Mouse (Mus musculus) liver, embryonic 14.5 days (tissue): Measurements from ENCODE around the gene Gse1. TPM values are rescaled to one million over a fixed set of nuclear protein-coding genes. Genes with fewer than 3 reads are reported as not detected.

Experiments used
- ATAC-seq: fragments of 200-750 bp; cut with Nextera tagmentation; 2 replicates; pipeline ENCODE4 v1.8.0; 2017; ENCODE audit warnings: moderate number of reproducible peaks, mild to moderate bottlenecking, moderate library complexity; ENCODE audit not compliant: insufficient read depth
- DNase-seq, 3 experiments: peaks; one replicate each; pipeline ENCODE4 v3.0.0-alpha.2; 2012 to 2013; ENCODE audit warnings: low read depth in 3 of 3, low spot score in 3 of 3
- H3K27ac ChIP-seq: fragments of 300-500 bp; sonication (generic); 2 replicates; pipeline ENCODE4 v1.5.1; 2014; ENCODE audit warnings: moderate library complexity, mild to moderate bottlenecking, control low read depth, inconsistent platforms
- H3K27me3 ChIP-seq: fragments of 300-500 bp; sonication (generic); 2 replicates; pipeline ENCODE4 v1.6.1; 2014; ENCODE audit warnings: mild to moderate bottlenecking, low read length, moderate library complexity; ENCODE audit not compliant: control insufficient read depth, insufficient read depth
- H3K36me3 ChIP-seq: fragments of 300-500 bp; sonication (generic); replicated peaks from 2 replicates; pipeline ENCODE4 v1.6.1; 2014; ENCODE audit warnings: low read depth; ENCODE audit not compliant: control insufficient read depth, insufficient read depth
- H3K4me1 ChIP-seq, 2 experiments: fragments of 200-500 bp in 1 of 2; fragments of 300-500 bp in 1 of 2; sonication (generic) in 1 of 2; replicated peaks; 2 replicates each; pipeline ENCODE4 v1.6.1; 2012 to 2014; ENCODE audit warnings: antibody characterized with exemption in 1 of 2, inconsistent platforms in 1 of 2, low read length in 1 of 2; ENCODE audit not compliant: control insufficient read depth in 2 of 2, insufficient read depth in 2 of 2
- H3K4me2 ChIP-seq: fragments of 300-500 bp; sonication (generic); 2 replicates; pipeline ENCODE4 v1.6.1; 2014; ENCODE audit warnings: low read depth, mild to moderate bottlenecking, control low read depth, moderate library complexity
- H3K4me3 ChIP-seq, 2 experiments: fragments of 200-500 bp in 1 of 2; fragments of 300-500 bp in 1 of 2; sonication (generic) in 1 of 2; 2 replicates each; pipeline ENCODE4 v1.5.1; 2012 to 2014; ENCODE audit warnings: low read depth in 2 of 2, low read length in 2 of 2, mild to moderate bottlenecking in 2 of 2, control low read depth in 1 of 2, inconsistent platforms in 1 of 2, moderate library complexity in 1 of 2; ENCODE audit not compliant: insufficient read depth in 1 of 2
- H3K9ac ChIP-seq: fragments of 300-500 bp; sonication (generic); replicated peaks from 2 replicates; pipeline ENCODE4 v1.6.1; 2014; ENCODE audit warnings: mild to moderate bottlenecking, control low read depth, moderate library complexity
- H3K9me3 ChIP-seq: fragments of 300-500 bp; sonication (generic); 2 replicates; pipeline ENCODE4 v1.6.1; 2016; ENCODE audit warnings: low read length, mixed read lengths; ENCODE audit not compliant: control insufficient read depth
- CTCF ChIP-seq: IDR thresholded peaks from 2 replicates; pipeline ENCODE4 v1.5.1; 2016; ENCODE audit warnings: antibody characterized with exemption, low read depth, control low read depth
- EP300 ChIP-seq: IDR thresholded peaks from 2 replicates; pipeline ENCODE4 v1.6.1; 2016; ENCODE audit warnings: antibody characterized with exemption, low read depth
- WGBS: fragments of 180-500 bp; shearing (Covaris S2); extraction: QIAGEN DNeasy Blood & Tissue Kit; methylation state at CpG from one replicate; pipeline ENCODE4 v1.1.7; 2014; ENCODE audit not compliant: insufficient replicate concordance; 5-methylcytosine and 5-hydroxymethylcytosine counted together
- polyA plus RNA-seq, 2 experiments: library from polyadenylated mRNA; depleted of rRNA in 1 of 2; stranded (reverse) in 1 of 2; unstranded in 1 of 2; fragments of >200 nt; fragmentation: Nextera tagmentation in 1 of 2; extraction: Ambion mirVana in 1 of 2; gene quantifications; 2 replicates each; pipeline versions ENCODE4 v1.2.1 to v1.2.3; 2012 to 2014

Gse1 gene
- polyA plus RNA-seq, 2 experiments, result 11.4 to 14.9 TPM

DNA sequence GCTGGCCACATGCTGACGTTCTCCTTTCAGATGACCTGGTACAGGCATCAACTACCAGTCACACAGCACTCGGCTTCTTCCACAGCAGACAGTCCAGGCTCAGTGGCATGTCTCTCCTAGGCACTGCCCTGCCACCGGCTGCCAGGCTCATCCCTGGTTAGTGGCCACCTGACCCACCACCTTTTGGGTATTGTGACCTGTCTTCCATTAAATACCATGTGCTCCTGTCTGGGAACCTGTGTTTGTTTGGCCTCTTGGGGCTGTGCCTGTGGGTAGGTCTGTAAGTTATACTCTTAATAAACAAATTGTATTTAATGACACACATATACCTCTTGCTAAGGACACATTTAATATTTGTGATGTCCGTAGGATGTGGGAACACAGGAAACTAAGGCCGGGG, 142.9 kb downstream of the Gse1 start:
- WGBS, result 16% methylated on average over 5 of the region's 5 CpGs
- peak overlapping the region; percentile 94 for H3K4me2 ChIP-seq
- DNase-seq (no peak), ATAC-seq (no peak)
- peaks cover 78 to 81% of the 10 kb centered on the region in 2 experiments for H3K4me1 ChIP-seq
- peak overlapping the region; percentile 86 for H3K9ac ChIP-seq
- no peaks in the 10 kb centered on the region for H3K36me3 ChIP-seq
- no peak for TF ChIP-seq CTCF
- TF ChIP-seq EP300, result no peak
- peak overlapping the region; percentile 97 for H3K27ac ChIP-seq
- H3K27me3 ChIP-seq, result no peaks in the 10 kb centered on the region
- no peaks in the 10 kb centered on the region for H3K9me3 ChIP-seq
- H3K4me3 ChIP-seq, result no peak overlapping the region

DNA sequence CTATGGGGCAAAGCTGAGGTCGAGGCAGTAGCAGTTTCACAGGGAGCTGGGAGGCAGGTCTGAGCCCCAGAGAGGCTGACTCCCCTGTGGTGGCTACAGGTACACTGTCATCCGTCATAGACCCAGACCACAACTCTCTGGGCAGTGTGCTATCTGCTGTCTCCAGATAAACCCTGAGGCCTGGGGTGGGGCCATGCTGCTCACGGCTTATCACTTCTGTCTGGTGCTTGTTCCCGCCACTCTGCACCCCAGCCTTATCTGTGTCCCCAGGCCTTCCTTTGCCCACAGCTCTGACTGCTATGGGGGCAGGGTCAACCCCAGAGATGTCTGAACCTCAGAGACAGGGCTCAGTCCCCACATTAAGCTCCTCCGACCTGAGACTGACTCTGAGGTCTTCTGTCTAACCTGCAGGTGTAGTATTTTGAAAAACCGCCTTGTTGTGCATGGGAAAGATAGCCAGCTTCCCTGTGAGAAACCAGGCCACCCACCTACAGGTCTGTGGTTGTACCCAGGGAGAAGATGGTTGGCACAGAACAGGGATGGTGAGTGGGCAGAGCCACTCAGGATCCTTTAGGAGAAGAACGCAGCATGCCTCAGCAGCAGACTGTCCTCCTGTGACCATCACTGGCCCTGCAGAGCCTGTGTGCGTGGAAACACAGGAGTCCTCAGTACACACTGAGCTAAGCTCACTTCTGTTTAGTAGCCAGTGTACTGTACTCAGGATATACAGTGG, 143.6 kb downstream of the Gse1 start:
- TF ChIP-seq EP300 (peak; percentile 100), CTCF (0 out of 2 replicates have a peak, but pooled peaks have one; percentile 21)
- Histone ChIP-seq H3K36me3 (no peaks in the 10 kb centered on the region), H3K9me3 (no peaks in the 10 kb centered on the region), H3K4me3 (peak overlapping the region; percentile 9 to 33; a peak in 3 of 4 replicates), H3K27me3 (no peaks in the 10 kb centered on the region), H3K9ac (peak overlapping the region; percentile 86), H3K4me1 (peaks cover 85 to 88% of the 10 kb centered on the region in 2 experiments), H3K27ac (peak overlapping the region; percentile 97), H3K4me2 (peak overlapping the region; percentile 94)
- 10% methylated on average over 8 of the region's 8 CpGs for WGBS
- peak; percentile 85 for ATAC-seq
- peak; percentile 93 to 97 (median 96) for DNase-seq

DNA sequence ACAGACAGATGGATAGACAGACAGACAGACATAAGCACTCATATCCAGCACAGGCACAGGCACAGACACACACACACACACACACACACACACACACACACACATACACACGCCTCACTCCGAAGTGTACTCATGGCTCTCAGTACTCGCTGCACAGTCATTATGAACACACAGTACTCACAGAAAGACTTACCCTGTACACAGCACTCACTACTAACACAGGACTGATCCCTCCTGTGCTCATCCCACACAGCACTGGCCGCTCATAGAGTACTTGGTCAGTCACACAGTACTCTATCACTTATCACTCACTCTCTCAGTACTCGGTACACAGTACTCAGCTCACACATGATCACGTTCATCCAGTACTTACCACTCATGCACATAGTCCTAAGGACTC, 144.4 kb downstream of the Gse1 start:
- Histone ChIP-seq H3K9ac (peak overlapping the region; percentile 80), H3K4me2 (peak overlapping the region; percentile 94), H3K4me3 (no peak overlapping the region), H3K36me3 (no peaks in the 10 kb centered on the region), H3K27ac (peak overlapping the region; percentile 97), H3K4me1 (peaks cover 89 to 91% of the 10 kb centered on the region in 2 experiments), H3K27me3 (no peaks in the 10 kb centered on the region), H3K9me3 (no peaks in the 10 kb centered on the region)
- TF ChIP-seq CTCF (no peak), EP300 (no peak)
- ATAC-seq (no peak), DNase-seq (no peak)
- WGBS, result 37% methylated on average over 6 of the region's 6 CpGs

DNA sequence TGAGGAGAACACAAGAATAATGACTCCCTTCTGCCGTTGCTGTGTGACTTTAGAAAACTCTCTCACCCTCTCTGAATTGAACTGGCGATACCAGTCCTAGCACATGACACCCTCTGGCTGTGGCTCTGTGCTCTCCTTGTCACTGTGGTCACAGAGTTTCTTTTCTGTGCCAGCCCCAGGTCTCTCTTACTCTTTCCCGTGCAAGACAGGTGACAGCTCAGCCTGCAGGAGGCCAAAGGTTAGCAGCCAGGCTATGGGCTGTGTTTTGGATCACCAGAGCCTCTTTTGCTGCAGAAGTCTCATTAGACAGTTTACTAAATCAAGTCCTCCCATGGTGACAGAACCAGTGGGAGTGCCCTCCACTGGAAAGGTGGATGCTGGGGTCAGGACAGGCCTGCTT, 145.4 kb downstream of the Gse1 start:
- Histone ChIP-seq H3K27me3 (no peaks in the 10 kb centered on the region), H3K4me2 (no peak overlapping the region), H3K36me3 (no peaks in the 10 kb centered on the region), H3K4me1 (peaks cover 92 to 93% of the 10 kb centered on the region in 2 experiments), H3K9me3 (no peaks in the 10 kb centered on the region), H3K4me3 (no peak overlapping the region), H3K9ac (peak overlapping the region; percentile 80), H3K27ac (peak overlapping the region; percentile 97)
- ATAC-seq (no peak), DNase-seq (no peak)
- 0 out of 2 replicates have a peak, but pooled peaks have one; percentile 13 for TF ChIP-seq CTCF
- no peak for TF ChIP-seq EP300
- WGBS, result 54% methylated on average over 3 of the region's 3 CpGs

DNA sequence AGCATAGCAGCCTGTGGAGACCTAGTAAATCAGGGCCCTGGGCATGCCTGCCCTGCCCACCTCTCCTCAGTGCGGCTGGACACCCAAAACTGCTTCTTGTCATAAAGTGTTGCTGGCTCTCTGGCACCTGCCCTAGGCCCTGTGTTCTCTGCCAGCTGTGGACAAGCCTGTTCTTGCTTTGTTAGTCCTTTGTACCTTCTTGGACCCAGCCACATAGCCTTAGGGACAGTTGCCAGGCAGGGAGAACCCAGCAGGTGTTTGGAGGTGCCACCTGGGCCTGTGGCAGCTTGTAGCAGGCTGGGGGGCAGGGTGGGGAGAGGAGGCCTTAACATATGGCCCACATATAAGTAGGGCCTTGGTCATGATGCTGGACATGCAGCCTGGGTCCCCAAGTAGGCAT, 145.8 kb downstream of the Gse1 start:
- no peak for TF ChIP-seq CTCF
- no peak for TF ChIP-seq EP300
- Histone ChIP-seq H3K4me3 (no peak overlapping the region), H3K9ac (no peak overlapping the region; the same call in 1 of the 2 replicates), H3K9me3 (no peaks in the 10 kb centered on the region), H3K4me1 (peaks cover 92 to 94% of the 10 kb centered on the region in 2 experiments), H3K4me2 (no peak overlapping the region), H3K27ac (peak overlapping the region; percentile 97), H3K27me3 (no peaks in the 10 kb centered on the region), H3K36me3 (no peaks in the 10 kb centered on the region)
- 93% methylated on average over 1 of the region's 1 CpGs for WGBS
- no peak for DNase-seq
- ATAC-seq, result no peak
